Mouse (Mus musculus): ENCODE data around the gene Micall2. TPM values are rescaled to one million over a fixed set of nuclear protein-coding genes. Genes with fewer than 3 reads are reported as not detected.
"Not testable (repeated sequence)": the region's sequence is repeated elsewhere in the genome, so short reads cannot be mapped to it uniquely, and the experiment has no call there.

Micall2 gene
- polyA plus RNA-seq, 1 experiment from 2014 or later = 12.7 TPM

DNA sequence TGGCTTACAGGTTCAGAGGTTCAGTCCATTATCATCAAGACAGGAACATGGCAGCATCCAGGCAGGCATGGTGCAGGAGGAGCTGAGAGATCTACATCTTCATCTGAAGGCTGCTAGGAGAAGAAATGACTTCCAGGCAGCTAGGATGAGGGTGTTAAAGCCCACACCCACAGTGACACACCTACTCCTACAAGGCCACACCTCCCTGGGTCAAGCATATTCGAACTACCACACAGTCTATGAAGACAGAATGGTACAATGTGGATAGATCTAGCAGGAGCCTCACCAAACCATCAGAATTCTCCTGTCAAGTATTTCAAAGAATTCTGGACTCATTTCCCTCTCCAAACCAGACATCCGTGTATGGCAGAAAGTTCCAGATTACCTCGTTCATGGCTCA is 40.3 kb downstream of the Micall2 start:
- not testable (repeated sequence) for H3K9me3 ChIP-seq (ENCODE audit: control insufficient read depth, low read length); H3K9ac ChIP-seq (replicated peaks; ENCODE audit: low read length); H3K4me2 ChIP-seq (ENCODE audit: low read length); ATAC-seq (ENCODE audit: low FRiP score, low TSS enrichment); H3K36me3 ChIP-seq (ENCODE audit: control insufficient read depth, insufficient read depth, low read length); H3K27me3 ChIP-seq (ENCODE audit: control insufficient read depth, insufficient read depth, low read length); DNase-seq; H3K4me1 ChIP-seq (ENCODE audit: control insufficient read depth, insufficient read depth, low read length); H3K4me3 ChIP-seq (replicated peaks; ENCODE audit: low read depth, low read length); H3K27ac ChIP-seq (replicated peaks; ENCODE audit: low read depth, low read length)
- WGBS = 76% methylated on average over 3 of the region's 3 CpGs

DNA sequence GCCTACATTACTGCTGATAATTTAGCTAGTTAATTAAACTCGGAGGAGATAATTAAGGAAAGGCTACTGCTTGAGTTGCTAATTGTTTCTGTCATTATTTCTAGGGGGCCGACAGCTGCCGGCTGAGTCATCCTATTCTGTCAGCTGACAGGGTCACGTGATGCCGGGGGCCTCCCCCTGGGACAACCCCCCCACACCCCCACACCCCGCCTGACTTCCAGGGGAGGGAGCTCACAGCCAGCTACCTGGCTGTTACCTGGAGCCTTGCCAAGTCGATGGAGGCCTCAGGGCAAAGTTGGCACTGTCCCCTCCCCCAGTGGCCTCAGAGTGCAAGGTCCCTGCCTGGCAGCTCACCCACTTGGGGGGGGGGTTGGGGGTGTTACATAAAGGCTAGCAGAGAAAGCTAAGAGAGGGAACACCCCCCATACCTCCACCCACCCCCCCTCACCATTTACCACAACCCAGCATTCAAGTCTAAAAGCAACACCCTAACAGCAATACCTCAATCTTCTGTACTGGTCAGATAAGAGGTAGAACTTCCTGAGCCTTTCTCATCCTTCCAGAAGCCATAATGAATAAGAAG is 41.1 kb downstream of the Micall2 start:
- peak overlapping the region; percentile 30 for H3K4me2 ChIP-seq (ENCODE audit: low read length)
- WGBS = 44% methylated on average over 7 of the region's 7 CpGs
- peak; percentile 67 for DNase-seq
- no peaks in the 10 kb centered on the region for H3K36me3 ChIP-seq (ENCODE audit: control insufficient read depth, insufficient read depth, low read length)
- no peaks in the 10 kb centered on the region for H3K9me3 ChIP-seq (ENCODE audit: control insufficient read depth, low read length)
- 0 out of 2 replicates have a peak, but pooled peaks cover 5% of the 10 kb centered on the region for H3K4me1 ChIP-seq (ENCODE audit: control insufficient read depth, insufficient read depth, low read length)
- no peak overlapping the region for H3K4me3 ChIP-seq (replicated peaks; ENCODE audit: low read depth, low read length)
- H3K27ac ChIP-seq (replicated peaks; ENCODE audit: low read depth, low read length) = no peak overlapping the region
- ATAC-seq (ENCODE audit: low FRiP score, low TSS enrichment) = no peak; the same call in 1 of the 2 replicates
- no peak overlapping the region for H3K9ac ChIP-seq (replicated peaks; ENCODE audit: low read length)
- no peaks in the 10 kb centered on the region for H3K27me3 ChIP-seq (ENCODE audit: control insufficient read depth, insufficient read depth, low read length)

DNA sequence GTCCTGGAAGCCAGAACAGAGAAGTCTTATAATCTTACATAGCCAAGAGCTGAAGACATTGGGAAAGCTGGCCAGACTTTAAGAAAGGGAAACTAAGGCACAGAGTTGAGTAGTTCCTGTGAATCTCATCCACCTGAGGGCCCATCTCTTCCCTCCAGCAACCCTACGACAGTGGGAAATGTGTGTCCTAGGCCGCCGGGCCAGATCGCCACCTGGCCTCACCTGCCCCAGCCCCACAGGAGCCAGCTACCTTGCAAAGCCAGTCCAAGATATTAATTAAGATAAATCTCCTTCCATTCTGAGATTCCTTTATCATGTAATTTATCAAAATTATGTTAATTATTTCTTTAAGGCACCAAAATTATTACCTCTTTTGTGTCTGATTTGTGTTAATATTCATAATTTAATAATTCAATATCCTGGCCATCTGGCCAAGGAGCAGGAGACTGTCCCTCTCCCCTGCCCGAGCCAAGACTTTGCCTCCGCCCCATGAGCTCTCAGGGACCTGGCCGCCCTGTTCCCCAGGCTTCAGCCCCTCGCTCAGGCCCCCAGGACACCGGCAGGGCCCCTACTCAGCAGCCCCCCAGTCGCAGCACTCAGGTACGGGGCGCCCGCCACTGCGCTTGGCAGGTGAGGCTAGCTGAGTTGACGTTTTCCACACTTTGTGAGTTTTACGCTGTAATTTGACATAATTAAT is 41.7 kb downstream of the Micall2 start:
- Histone ChIP-seq H3K4me2 (ENCODE audit: low read length) (peak overlapping the region; percentile 30), H3K36me3 (ENCODE audit: control insufficient read depth, insufficient read depth, low read length) (no peaks in the 10 kb centered on the region), H3K4me1 (ENCODE audit: control insufficient read depth, insufficient read depth, low read length) (0 out of 2 replicates have a peak, but pooled peaks cover 5% of the 10 kb centered on the region), H3K4me3 (replicated peaks; ENCODE audit: low read depth, low read length) (no peak overlapping the region), H3K9ac (replicated peaks; ENCODE audit: low read length) (no peak overlapping the region), H3K27ac (replicated peaks; ENCODE audit: low read depth, low read length) (no peak overlapping the region), H3K9me3 (ENCODE audit: control insufficient read depth, low read length) (no peaks in the 10 kb centered on the region), H3K27me3 (ENCODE audit: control insufficient read depth, insufficient read depth, low read length) (no peaks in the 10 kb centered on the region)
- DNase-seq (no peak), ATAC-seq (ENCODE audit: low FRiP score, low TSS enrichment) (no peak; the same call in 1 of the 2 replicates)
- 59% methylated on average over 16 of the region's 16 CpGs for WGBS

DNA sequence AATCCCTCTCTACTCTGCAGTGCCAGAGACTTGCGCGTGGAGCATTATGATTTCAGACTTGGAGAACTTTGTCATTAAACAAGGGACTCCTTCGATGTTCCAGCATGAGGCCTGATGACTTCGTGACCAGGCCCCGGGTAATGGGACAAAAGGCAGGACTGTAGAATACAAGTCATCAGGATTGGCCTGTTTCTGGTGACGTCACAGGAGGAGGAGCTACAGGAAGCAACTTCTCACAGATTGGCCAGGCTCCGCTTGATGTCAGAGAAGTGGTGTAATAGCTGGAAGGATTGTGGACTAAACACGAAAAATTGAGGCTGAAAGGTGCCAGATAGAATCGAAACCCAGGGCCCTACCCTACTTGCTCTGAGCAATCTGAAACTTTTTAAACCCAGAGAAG is 45.3 kb downstream of the Micall2 start:
- no peaks in the 10 kb centered on the region for H3K36me3 ChIP-seq (ENCODE audit: control insufficient read depth, insufficient read depth, low read length)
- H3K4me3 ChIP-seq (replicated peaks; ENCODE audit: low read depth, low read length) = no peak overlapping the region
- WGBS = 76% methylated on average over 9 of the region's 9 CpGs
- no peak overlapping the region for H3K27ac ChIP-seq (replicated peaks; ENCODE audit: low read depth, low read length)
- no peaks in the 10 kb centered on the region for H3K9me3 ChIP-seq (ENCODE audit: control insufficient read depth, low read length)
- ATAC-seq (ENCODE audit: low FRiP score, low TSS enrichment) (no peak), DNase-seq (no peak)
- peaks cover 16% of the 10 kb centered on the region; the same call in 1 of the 2 replicates for H3K4me1 ChIP-seq (ENCODE audit: control insufficient read depth, insufficient read depth, low read length)
- no peak overlapping the region for H3K9ac ChIP-seq (replicated peaks; ENCODE audit: low read length)
- H3K4me2 ChIP-seq (ENCODE audit: low read length) = no peak overlapping the region
- H3K27me3 ChIP-seq (ENCODE audit: control insufficient read depth, insufficient read depth, low read length) = no peaks in the 10 kb centered on the region; the same call in 1 of the 2 replicates

DNA sequence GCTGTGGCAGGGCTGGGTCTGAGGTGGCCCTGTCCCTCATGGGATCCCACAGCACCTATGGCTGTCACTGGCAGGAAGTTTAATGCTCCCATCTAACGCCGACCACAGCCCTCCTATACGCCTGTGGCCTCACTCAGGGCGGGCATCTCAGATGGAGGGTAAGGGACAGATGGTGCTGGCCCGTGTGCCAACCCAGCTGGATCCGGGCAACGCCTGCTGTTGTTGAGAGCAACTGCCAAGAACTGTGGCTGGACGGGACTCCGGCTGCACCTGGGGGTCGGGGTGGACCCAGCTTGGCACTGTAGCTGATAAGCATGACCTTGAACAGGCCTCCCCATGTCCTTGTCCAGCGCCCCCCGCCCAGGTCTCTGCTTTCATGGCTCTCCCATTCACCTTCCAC is 47.8 kb downstream of the Micall2 start:
- Histone ChIP-seq H3K4me1 (ENCODE audit: control insufficient read depth, insufficient read depth, low read length) (peaks cover 13% of the 10 kb centered on the region), H3K36me3 (ENCODE audit: control insufficient read depth, insufficient read depth, low read length) (no peaks in the 10 kb centered on the region), H3K4me2 (ENCODE audit: low read length) (no peak overlapping the region), H3K27ac (replicated peaks; ENCODE audit: low read depth, low read length) (no peak overlapping the region), H3K4me3 (replicated peaks; ENCODE audit: low read depth, low read length) (no peak overlapping the region), H3K9ac (replicated peaks; ENCODE audit: low read length) (no peak overlapping the region), H3K9me3 (ENCODE audit: control insufficient read depth, low read length) (no peaks in the 10 kb centered on the region), H3K27me3 (ENCODE audit: control insufficient read depth, insufficient read depth, low read length) (peaks cover 2% of the 10 kb centered on the region; the same call in 1 of the 2 replicates)
- DNase-seq (no peak), ATAC-seq (ENCODE audit: low FRiP score, low TSS enrichment) (no peak)
- WGBS = 83% methylated on average over 12 of the region's 12 CpGs

DNA sequence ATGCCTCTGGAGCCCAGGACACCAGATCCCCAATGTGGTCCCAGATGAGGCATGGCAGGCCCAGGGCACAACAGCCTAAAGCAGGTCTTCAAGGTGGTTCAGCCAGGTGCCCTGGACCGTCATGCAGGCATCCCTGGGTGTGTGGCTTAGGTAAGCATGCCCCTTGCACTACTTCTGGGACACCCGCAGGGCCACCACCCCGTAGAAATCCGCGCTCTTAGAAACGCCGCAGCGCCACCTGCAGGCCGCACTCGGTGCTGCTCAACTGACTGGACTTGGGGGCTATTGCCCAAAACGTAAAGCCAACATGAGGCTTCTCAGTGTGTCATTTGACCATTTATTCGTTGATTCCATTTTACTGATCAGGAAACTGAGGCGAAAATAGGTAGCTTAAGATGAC is 48.5 kb downstream of the Micall2 start:
- Histone ChIP-seq H3K4me1 (ENCODE audit: control insufficient read depth, insufficient read depth, low read length) (peaks cover 17% of the 10 kb centered on the region), H3K27ac (replicated peaks; ENCODE audit: low read depth, low read length) (no peak overlapping the region), H3K9ac (replicated peaks; ENCODE audit: low read length) (no peak overlapping the region), H3K27me3 (ENCODE audit: control insufficient read depth, insufficient read depth, low read length) (peaks cover 5% of the 10 kb centered on the region; the same call in 1 of the 2 replicates), H3K9me3 (ENCODE audit: control insufficient read depth, low read length) (no peaks in the 10 kb centered on the region), H3K4me2 (ENCODE audit: low read length) (no peak overlapping the region), H3K36me3 (ENCODE audit: control insufficient read depth, insufficient read depth, low read length) (no peaks in the 10 kb centered on the region), H3K4me3 (replicated peaks; ENCODE audit: low read depth, low read length) (no peak overlapping the region)
- WGBS = 6% methylated on average over 13 of the region's 13 CpGs
- ATAC-seq (ENCODE audit: low FRiP score, low TSS enrichment) (no peak), DNase-seq (peak; percentile 70)

DNA sequence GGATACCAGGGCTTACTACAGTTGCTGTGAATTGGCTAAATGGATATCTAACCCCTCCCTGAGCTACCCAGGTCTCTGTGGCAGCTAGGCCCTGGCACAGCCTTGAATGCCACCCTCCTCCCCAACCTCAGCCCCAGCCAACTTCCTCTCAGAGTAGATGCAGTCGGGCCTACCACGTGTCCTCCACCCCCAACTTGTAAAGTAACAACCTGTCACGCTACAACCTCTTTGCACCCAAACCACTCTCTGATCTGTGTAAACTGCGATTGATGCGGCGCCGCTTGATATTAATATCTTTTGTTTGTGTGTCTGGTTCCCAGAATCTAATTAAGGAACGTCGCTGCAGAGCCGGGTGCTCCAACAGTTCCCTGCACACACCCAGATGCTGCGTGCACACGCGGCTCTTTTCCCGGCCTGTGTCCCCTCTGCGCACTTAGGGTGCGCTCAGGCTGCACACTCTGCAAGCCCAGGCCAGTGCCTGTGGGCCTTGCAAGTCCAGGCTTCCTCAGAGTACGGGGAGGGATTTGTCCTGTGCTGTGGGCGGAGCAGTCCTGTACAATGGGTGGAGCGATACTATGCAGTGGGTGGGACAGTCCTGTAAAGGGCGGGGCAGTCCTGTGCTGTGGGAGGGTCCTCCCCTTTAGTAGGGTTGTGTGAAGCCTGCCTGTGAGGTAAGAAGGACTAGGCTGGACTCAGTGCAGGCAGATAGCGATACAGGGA is 49.4 kb downstream of the Micall2 start:
- no peaks in the 10 kb centered on the region for H3K9me3 ChIP-seq (ENCODE audit: control insufficient read depth, low read length)
- no peaks in the 10 kb centered on the region for H3K36me3 ChIP-seq (ENCODE audit: control insufficient read depth, insufficient read depth, low read length)
- no peak overlapping the region for H3K4me2 ChIP-seq (ENCODE audit: low read length)
- 20% methylated on average over 21 of the region's 21 CpGs for WGBS
- no peak overlapping the region for H3K9ac ChIP-seq (replicated peaks; ENCODE audit: low read length)
- no peak overlapping the region for H3K4me3 ChIP-seq (replicated peaks; ENCODE audit: low read depth, low read length)
- peak; percentile 64 for DNase-seq
- ATAC-seq (ENCODE audit: low FRiP score, low TSS enrichment) = peak; percentile 43; the same call in 1 of the 2 replicates
- H3K27me3 ChIP-seq (ENCODE audit: control insufficient read depth, insufficient read depth, low read length) = peaks cover 5% of the 10 kb centered on the region; the same call in 1 of the 2 replicates
- H3K4me1 ChIP-seq (ENCODE audit: control insufficient read depth, insufficient read depth, low read length) = peaks cover 26% of the 10 kb centered on the region
- no peak overlapping the region for H3K27ac ChIP-seq (replicated peaks; ENCODE audit: low read depth, low read length)

DNA sequence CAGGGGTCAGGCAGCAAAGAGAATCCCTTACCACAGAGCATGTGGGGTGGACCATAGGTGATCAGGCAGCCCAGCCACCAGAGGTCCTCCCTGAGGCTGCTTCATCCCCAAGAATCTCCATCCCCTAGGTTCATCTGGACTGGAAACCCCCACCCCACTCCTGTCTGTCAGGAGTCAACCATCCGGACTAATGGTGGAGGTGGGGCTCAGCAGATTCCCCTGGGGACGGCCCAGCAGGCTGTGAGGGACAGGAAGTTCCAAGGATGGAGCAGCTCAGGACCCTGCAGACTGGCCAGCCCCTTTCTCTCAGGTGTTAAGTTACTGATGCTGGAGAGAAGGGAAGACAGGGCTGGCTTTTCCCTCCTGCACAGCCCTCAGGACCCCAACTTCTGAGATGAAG is 52.9 kb downstream of the Micall2 start:
- peak overlapping the region; percentile 45; the same call in 1 of the 2 replicates for H3K27ac ChIP-seq (replicated peaks; ENCODE audit: low read depth, low read length)
- ATAC-seq (ENCODE audit: low FRiP score, low TSS enrichment) = no peak
- peaks cover 32% of the 10 kb centered on the region for H3K4me1 ChIP-seq (ENCODE audit: control insufficient read depth, insufficient read depth, low read length)

More for the DNA sequence above, 52.9 kb downstream of the Micall2 start:
- no peaks in the 10 kb centered on the region for H3K9me3 ChIP-seq (ENCODE audit: control insufficient read depth, low read length)
- WGBS = 0% methylated on average over 2 of the region's 2 CpGs
- no peak overlapping the region for H3K4me3 ChIP-seq (replicated peaks; ENCODE audit: low read depth, low read length)
- H3K36me3 ChIP-seq (ENCODE audit: control insufficient read depth, insufficient read depth, low read length) = no peaks in the 10 kb centered on the region
- H3K27me3 ChIP-seq (ENCODE audit: control insufficient read depth, insufficient read depth, low read length) = peaks cover 5% of the 10 kb centered on the region; the same call in 1 of the 2 replicates
- no peak overlapping the region for H3K9ac ChIP-seq (replicated peaks; ENCODE audit: low read length)
- DNase-seq = no peak
- no peak overlapping the region for H3K4me2 ChIP-seq (ENCODE audit: low read length)

Measured in midbrain, embryonic 14.5 days (tissue).